Mouse (Mus musculus) large intestine, adult 2 months (tissue): ENCODE measurements at regions not wholly inside any gene's neighbourhood (a gene's known extent, or its start where the extent isn't known, plus 50 kb on each side); places are given as distances from the start of the nearest gene placed in this dataset.
A peak's percentile ranks its signal among the peaks of the same experiment; 100 is the strongest.

Experiments
- DNase-seq: peaks from one replicate; pipeline ENCODE4 v3.0.0-alpha.2; 2012; ENCODE audit warnings: low read depth, low spot score
- WGBS: fragments of 180-500 bp; shearing (Covaris S2); methylation state at CpG from one replicate; pipeline ENCODE4 v1.1.7; 2018; 5-methylcytosine and 5-hydroxymethylcytosine counted together

- WGBS = 74% methylated on average over 4 of the region's 4 CpGs
Observed at GRCm38 (mm10) chr14:66584699-66585098, 575.7 kb upstream of the Gulo start.

GRCm38 (mm10) chr14:66579904-66580492, 571.0 kb upstream of the Gulo start:
- no peak for DNase-seq
- 46% methylated on average over 6 of the region's 6 CpGs for whole genome bisulfite sequencing

More at GRCm38 (mm10) chr14:66584699-66585098, 575.7 kb upstream of the Gulo start:
- no peak for DNase-seq

GRCm38 (mm10) chr14:66566600-66566999, 557.6 kb upstream of the Gulo start:
- 79% methylated on average over 10 of the region's 10 CpGs for WGBS
- DNase-seq = no peak

GRCm38 (mm10) chr14:66562744-66563143, 553.7 kb upstream of the Gulo start:
- 78% methylated on average over 4 of the region's 4 CpGs for WGBS
- DNase-seq = no peak

GRCm38 (mm10) chr14:66561715-66562114, 552.7 kb upstream of the Gulo start:
- 75% methylated on average over 3 of the region's 3 CpGs for WGBS
- DNase-seq = no peak

- WGBS = 83% methylated on average over 5 of the region's 5 CpGs
- no peak for DNase-seq
Observed at GRCm38 (mm10) chr14:66561042-66561590, 552.1 kb upstream of the Gulo start.

GRCm38 (mm10) chr14:66558393-66558792, 549.4 kb upstream of the Gulo start:
- WGBS = 86% methylated on average over 5 of the region's 5 CpGs
- DNase-seq = no peak

- DNase-seq = no peak
- WGBS = 57% methylated on average over 8 of the region's 8 CpGs
Observed at GRCm38 (mm10) chr14:66557631-66558030, 548.6 kb upstream of the Gulo start.

GRCm38 (mm10) chr14:66538498-66538897, 529.5 kb upstream of the Gulo start:
- 85% methylated on average over 6 of the region's 6 CpGs for WGBS
- DNase-seq = no peak

GRCm38 (mm10) chr14:66534671-66535070, 525.7 kb upstream of the Gulo start:
- 41% methylated on average over 1 of the region's 1 CpGs for WGBS
- DNase-seq = no peak

- no peak for DNase-seq
- WGBS = 22% methylated on average over 5 of the region's 5 CpGs
Observed at GRCm38 (mm10) chr14:66528135-66528534, 519.1 kb upstream of the Gulo start.

- WGBS = 54% methylated on average over 6 of the region's 6 CpGs
- no peak for DNase-seq
Observed at GRCm38 (mm10) chr14:66527061-66527460, 518.1 kb upstream of the Gulo start.

GRCm38 (mm10) chr14:66522856-66523400, 513.9 kb upstream of the Gulo start:
- WGBS = 78% methylated on average over 6 of the region's 6 CpGs
- DNase-seq = no peak

- DNase-seq = no peak
- 47% methylated on average over 7 of the region's 7 CpGs for WGBS
Observed at GRCm38 (mm10) chr14:66521836-66522629, 513.0 kb upstream of the Gulo start.

- DNase-seq = no peak
- 78% methylated on average over 3 of the region's 3 CpGs for WGBS
Observed at GRCm38 (mm10) chr14:66516770-66517169, 507.8 kb upstream of the Gulo start.

- DNase-seq = no peak
- WGBS = 78% methylated on average over 5 of the region's 5 CpGs
Observed at GRCm38 (mm10) chr14:66510750-66511149, 501.7 kb upstream of the Gulo start.

GRCm38 (mm10) chr14:66510218-66510617, 501.2 kb upstream of the Gulo start:
- DNase-seq = no peak
- 27% methylated on average over 1 of the region's 1 CpGs for WGBS

GRCm38 (mm10) chr14:66509706-66510105, 500.7 kb upstream of the Gulo start:
- 85% methylated on average over 7 of the region's 7 CpGs for WGBS
- no peak for DNase-seq

GRCm38 (mm10) chr14:66501995-66502394, 493.0 kb upstream of the Gulo start:
- 91% methylated on average over 6 of the region's 6 CpGs for WGBS
- no peak for DNase-seq

- DNase-seq = peak; percentile 16
Observed at GRCm38 (mm10) chr14:66499896-66500295, 490.9 kb upstream of the Gulo start.

GRCm38 (mm10) chr14:66495146-66495545, 486.1 kb upstream of the Gulo start:
- DNase-seq = no peak

More at GRCm38 (mm10) chr14:66499896-66500295, 490.9 kb upstream of the Gulo start:
- 8% methylated on average over 11 of the region's 11 CpGs for WGBS

More at GRCm38 (mm10) chr14:66495146-66495545, 486.1 kb upstream of the Gulo start:
- 48% methylated on average over 1 of the region's 1 CpGs for WGBS
